Mouse (Mus musculus) MEL (cell line): ENCODE measurements around the gene Ern1. TPM values are rescaled to one million over a fixed set of nuclear protein-coding genes. Genes with fewer than 3 reads are reported as not detected.

Experiments used
- DNase-seq: peaks from one replicate; pipeline ENCODE4 v3.0.0; 2011; ENCODE audit warnings: low read depth, low spot score
- H3K27ac ChIP-seq: 2 replicates; pipeline ENCODE4 v1.5.1; 2012; ENCODE audit warnings: low read depth, mild to moderate bottlenecking, control low read depth, low read length, moderate library complexity; ENCODE audit not compliant: control insufficient read depth
- H3K27me3 ChIP-seq, 2 experiments: fragments of 150-350 bp in 1 of 2; sonication (generic) in 1 of 2; 2 replicates each; pipeline ENCODE4 v1.6.1; 2012; ENCODE audit warnings: low read length in 2 of 2, mild to moderate bottlenecking in 2 of 2, improper control_type of control experiment in 1 of 2, moderate library complexity in 1 of 2; ENCODE audit not compliant: insufficient read depth in 2 of 2, control insufficient read depth in 1 of 2
- H3K36me3 ChIP-seq, 2 experiments: 2 replicates each; pipeline ENCODE4 v1.6.1; 2012 to 2014; ENCODE audit warnings: low read length in 2 of 2, improper control_type of control experiment in 1 of 2, inconsistent platforms in 1 of 2, mild to moderate bottlenecking in 1 of 2; ENCODE audit not compliant: insufficient read depth in 2 of 2, control insufficient read depth in 1 of 2
- H3K4me1 ChIP-seq, 2 experiments: fragments of 150-350 bp in 1 of 2; sonication (generic) in 1 of 2; 2 replicates each; pipeline ENCODE4 v1.6.1; 2012; ENCODE audit warnings: low read length in 2 of 2, improper control_type of control experiment in 1 of 2, mild to moderate bottlenecking in 1 of 2; ENCODE audit not compliant: insufficient read depth in 2 of 2, control insufficient read depth in 1 of 2
- H3K4me3 ChIP-seq, 2 experiments: fragments of 150-350 bp in 1 of 2; sonication (generic) in 1 of 2; 2 replicates each; pipeline ENCODE4 v1.5.1; 2012; ENCODE audit warnings: low read depth in 2 of 2, low read length in 2 of 2, mild to moderate bottlenecking in 2 of 2, moderate library complexity in 2 of 2, control low read depth in 1 of 2, improper control_type of control experiment in 1 of 2; ENCODE audit not compliant: control insufficient read depth in 1 of 2, insufficient read depth in 1 of 2
- H3K79me2 ChIP-seq: 2 replicates; pipeline ENCODE4 v1.6.1; 2012; ENCODE audit warnings: mild to moderate bottlenecking, low read length, moderate library complexity; ENCODE audit not compliant: control insufficient read depth, poor library complexity, insufficient read depth
- H3K9ac ChIP-seq: 2 replicates; pipeline ENCODE4 v1.6.1; 2012; ENCODE audit warnings: low read depth, mild to moderate bottlenecking, control low read depth, low read length, moderate library complexity; ENCODE audit not compliant: control insufficient read depth, poor library complexity, severe bottlenecking
- H3K9me3 ChIP-seq: fragments of 150-350 bp; sonication (generic); replicated peaks from 2 replicates; pipeline ENCODE4 v1.6.1; 2012; ENCODE audit warnings: mild to moderate bottlenecking, low read length, improper control_type of control experiment, moderate library complexity; ENCODE audit not compliant: insufficient read depth
- BHLHE40 ChIP-seq: IDR thresholded peaks from 2 replicates; pipeline ENCODE4 v1.6.1; 2012; ENCODE audit warnings: low read depth, mild to moderate bottlenecking, inconsistent platforms, low read length, improper control_type of control experiment, borderline replicate concordance
- CHD1 ChIP-seq: IDR thresholded peaks from 2 replicates; pipeline ENCODE4 v1.6.1; 2012; ENCODE audit warnings: low read depth, mild to moderate bottlenecking, inconsistent platforms, low read length, improper control_type of control experiment
- CHD2 ChIP-seq: IDR thresholded peaks from 2 replicates; pipeline ENCODE4 v1.6.1; 2011; ENCODE audit warnings: low read length, improper control_type of control experiment
- ELF1 ChIP-seq: IDR thresholded peaks from 2 replicates; pipeline ENCODE4 v1.6.1; 2014; ENCODE audit warnings: low read depth, mild to moderate bottlenecking, inconsistent platforms, low read length, improper control_type of control experiment, moderate library complexity
- GABPA ChIP-seq: IDR thresholded peaks from 2 replicates; pipeline ENCODE4 v1.6.1; 2012; ENCODE audit warnings: low read depth, mild to moderate bottlenecking, inconsistent platforms, low read length, improper control_type of control experiment, moderate library complexity
- HCFC1 ChIP-seq: IDR thresholded peaks from 2 replicates; pipeline ENCODE4 v1.6.1; 2012; ENCODE audit warnings: low read depth, mild to moderate bottlenecking, inconsistent platforms, low read length, improper control_type of control experiment, moderate library complexity
- MAX ChIP-seq: IDR thresholded peaks from 2 replicates; pipeline ENCODE4 v1.6.1; 2011; ENCODE audit warnings: low read length, improper control_type of control experiment
- MAZ ChIP-seq: IDR thresholded peaks from 2 replicates; pipeline ENCODE4 v1.6.1; 2012; ENCODE audit warnings: low read depth, mild to moderate bottlenecking, inconsistent platforms, low read length, improper control_type of control experiment
- MXI1 ChIP-seq: IDR thresholded peaks from 2 replicates; pipeline ENCODE4 v1.6.1; 2011; ENCODE audit warnings: mild to moderate bottlenecking, low read depth, low read length, improper control_type of control experiment
- MYC ChIP-seq: IDR thresholded peaks from 2 replicates; pipeline ENCODE4 v1.6.1; 2011; ENCODE audit warnings: low read depth, mild to moderate bottlenecking, low read length, improper control_type of control experiment, moderate library complexity
- NELFE ChIP-seq: IDR thresholded peaks from 2 replicates; pipeline ENCODE4 v1.6.1; 2011; ENCODE audit warnings: low read depth, low read length, improper control_type of control experiment
- POLR2A ChIP-seq, 2 experiments: IDR thresholded peaks; 2 replicates each; pipeline ENCODE4 v1.6.1; 2011 to 2012; ENCODE audit warnings: low read length in 2 of 2, mild to moderate bottlenecking in 2 of 2, control low read depth in 1 of 2, improper control_type of control experiment in 1 of 2, low read depth in 1 of 2, moderate library complexity in 1 of 2; ENCODE audit not compliant: control insufficient read depth in 1 of 2, insufficient read depth in 1 of 2, poor library complexity in 1 of 2
- POLR2AphosphoS5 ChIP-seq: IDR thresholded peaks from 2 replicates; pipeline ENCODE4 v1.6.1; 2012; ENCODE audit warnings: low read depth, borderline replicate concordance, mild to moderate bottlenecking, inconsistent platforms, low read length, moderate library complexity, mixed read lengths
- RCOR1 ChIP-seq: IDR thresholded peaks from 2 replicates; pipeline ENCODE4 v1.6.1; 2012; ENCODE audit warnings: low read depth, mild to moderate bottlenecking, inconsistent platforms, low read length, improper control_type of control experiment
- TAL1 ChIP-seq: IDR thresholded peaks from 2 replicates; pipeline ENCODE4 v1.6.1; 2012; ENCODE audit warnings: mild to moderate bottlenecking, inconsistent platforms, low read length, moderate library complexity, mixed read lengths
- USF1 ChIP-seq: IDR thresholded peaks from 2 replicates; pipeline ENCODE4 v1.6.1; 2014; ENCODE audit warnings: low read depth, mild to moderate bottlenecking, inconsistent platforms, low read length, improper control_type of control experiment, moderate library complexity
- ZNF384 ChIP-seq: IDR thresholded peaks from 2 replicates; pipeline ENCODE4 v1.6.1; 2012; ENCODE audit warnings: low read depth, mild to moderate bottlenecking, inconsistent platforms, low read length, improper control_type of control experiment
- polyA plus RNA-seq, 2 experiments: library from polyadenylated mRNA; stranded (reverse) in 1 of 2; unstranded in 1 of 2; fragments of >175 nt in 1 of 2; fragments of >200 nt in 1 of 2; gene quantifications; 2 replicates each; pipeline versions ENCODE4 v1.2.1 to v1.2.4; 2012; ENCODE audit warnings: low replicate concordance in 2 of 2, low read depth in 1 of 2; ENCODE audit not compliant: insufficient read length in 2 of 2, insufficient read depth in 1 of 2, missing spikeins in 1 of 2
- total RNA-seq: library from RNA; depleted of rRNA; stranded (reverse); fragments of 300-350 nt; gene quantifications from 2 replicates; pipeline ENCODE4 v1.2.3, GENCODE M21; 2012

Ern1 gene
- total and polyA plus RNA-seq, 3 experiments: 4.3 to 5.7 TPM; not detected in 1

DNA sequence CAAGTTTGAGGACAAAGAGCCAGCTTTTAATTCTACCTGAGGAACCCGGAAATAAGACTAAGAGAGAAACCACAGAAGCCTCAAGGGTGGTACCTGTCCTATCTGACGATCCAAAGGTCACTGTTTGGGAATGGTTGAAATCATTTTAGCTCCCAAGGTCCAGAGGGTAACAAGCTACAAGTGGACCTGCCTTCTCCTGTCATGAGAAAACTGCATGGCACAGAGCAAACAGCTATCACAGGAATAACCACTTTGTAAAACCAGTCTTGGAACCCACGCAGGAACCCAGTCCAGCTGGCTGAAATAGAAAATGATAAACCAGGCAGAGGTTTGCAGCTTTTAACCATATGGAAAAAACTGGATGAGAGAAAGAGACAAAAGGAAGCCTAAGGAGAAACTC is 25.3 kb downstream of the Ern1 start:
- TF ChIP-seq MYC: no peak
- no peak for TF ChIP-seq CHD1
- no peak for TF ChIP-seq MAX
- TF ChIP-seq GABPA: no peak
- TF ChIP-seq USF1: no peak
- TF ChIP-seq BHLHE40: no peak
- no peak for TF ChIP-seq ZNF384
- no peak for TF ChIP-seq POLR2AphosphoS5
- TF ChIP-seq RCOR1: no peak
- no peak for TF ChIP-seq CHD2
- no peak for TF ChIP-seq POLR2A (IDR thresholded peaks at IDR 0.05; ENCODE audit: control insufficient read depth in 1 of 2, insufficient read depth in 1 of 2, low read depth in 1 of 2, low read length in 2 of 2, poor library complexity in 1 of 2)
- no peak for TF ChIP-seq MAZ
- TF ChIP-seq TAL1: no peak
- TF ChIP-seq ELF1: no peak
- no peak for TF ChIP-seq NELFE
- no peak for TF ChIP-seq HCFC1
- TF ChIP-seq MXI1: no peak

DNA sequence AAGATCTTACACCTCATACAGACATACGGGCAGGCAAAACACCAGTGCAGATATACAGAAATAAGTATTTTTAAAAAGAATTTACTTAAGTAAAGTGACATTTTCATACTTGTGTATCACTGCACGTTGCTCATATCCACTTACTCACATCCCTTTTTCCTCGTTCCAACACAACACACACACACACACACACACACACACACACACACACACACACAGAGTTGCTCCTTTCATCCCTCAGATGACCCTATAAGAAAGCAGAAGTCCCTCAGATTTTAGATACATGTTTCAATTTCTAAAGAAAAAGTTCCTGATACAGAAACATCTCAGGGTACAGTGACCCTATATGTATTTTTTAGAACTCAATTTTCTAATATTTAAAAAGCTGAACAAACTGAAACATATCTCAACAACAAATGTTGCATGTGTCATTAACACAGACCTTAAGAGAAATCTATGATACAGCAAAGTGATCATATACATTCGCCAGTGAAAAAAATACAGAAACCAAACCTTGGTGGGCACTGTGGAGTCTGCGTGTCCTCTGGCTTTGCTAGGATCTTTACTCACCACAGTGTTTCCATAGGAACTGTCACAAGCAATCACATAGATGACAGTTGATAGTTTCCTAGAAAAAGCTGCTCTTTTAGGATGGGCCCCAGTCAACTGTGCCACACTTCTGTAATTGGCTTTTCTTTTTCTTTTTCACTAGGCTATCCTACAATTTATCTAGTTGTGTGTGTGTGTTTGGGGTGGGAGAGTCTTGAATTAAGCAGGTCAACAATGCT is 26.3 kb downstream of the Ern1 start:
- TF ChIP-seq RCOR1 (peak; percentile 21; the same call in 1 of the 2 replicates), POLR2AphosphoS5 (no peak)
- H3K4me3 ChIP-seq: no peak overlapping the region
- H3K36me3 ChIP-seq: peaks cover 0 to 46% of the 10 kb centered on the region in 2 experiments; a peak in 2 of 4 replicates
- peak; percentile 26 for DNase-seq
- no peak overlapping the region for H3K27ac ChIP-seq
- peaks cover 21 to 32% of the 10 kb centered on the region in 2 experiments for H3K4me1 ChIP-seq
- H3K79me2 ChIP-seq: peaks cover 2% of the 10 kb centered on the region; the same call in 1 of the 2 replicates
- no peaks in the 10 kb centered on the region for H3K9me3 ChIP-seq
- H3K27me3 ChIP-seq: no peaks in the 10 kb centered on the region
- H3K9ac ChIP-seq: no peak overlapping the region

More for the DNA sequence above, 25.3 kb downstream of the Ern1 start:
- Histone ChIP-seq H3K27me3 (no peaks in the 10 kb centered on the region), H3K9ac (no peak overlapping the region), H3K27ac (no peak overlapping the region), H3K9me3 (no peaks in the 10 kb centered on the region), H3K79me2 (peaks cover 2% of the 10 kb centered on the region; the same call in 1 of the 2 replicates), H3K36me3 (peaks cover 0 to 46% of the 10 kb centered on the region in 2 experiments; a peak in 2 of 4 replicates), H3K4me1 (peaks cover 21 to 32% of the 10 kb centered on the region in 2 experiments), H3K4me3 (no peak overlapping the region)
- DNase-seq: no peak
